Mouse (Mus musculus): ENCODE measurements around the gene Olfr469. TPM values are rescaled to one million over a fixed set of nuclear protein-coding genes. Genes with fewer than 3 reads are reported as not detected.

The Olfr469 gene
- polyA plus RNA-seq, 1 experiment from 2014 or later: not detected

DNA sequence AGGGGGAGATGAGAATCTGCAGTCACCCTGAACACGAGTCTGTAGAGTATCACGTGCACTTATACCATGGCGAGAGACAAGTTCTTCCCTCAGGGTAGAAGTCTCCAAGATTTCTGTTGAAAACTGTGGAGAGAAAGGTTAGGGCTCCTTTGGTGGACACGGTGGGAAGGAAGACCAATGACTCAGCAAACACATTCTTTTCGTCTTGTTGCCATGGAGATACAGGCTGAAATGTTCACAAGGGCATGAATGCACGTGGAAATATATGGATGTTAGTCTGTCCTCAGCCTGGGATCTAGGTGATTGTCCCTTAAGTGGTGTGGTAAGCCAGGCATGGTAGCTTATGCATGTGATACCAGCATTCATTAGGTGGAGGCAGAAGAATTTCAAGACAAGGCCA, 54.5 kb downstream of the Olfr469 start:
- Histone ChIP-seq H3K9me3 (no peaks in the 10 kb centered on the region), H3K4me1 (no peaks in the 10 kb centered on the region), H3K27me3 (replicated peaks) (no peaks in the 10 kb centered on the region), H3K36me3 (no peaks in the 10 kb centered on the region), H3K4me2 (no peak overlapping the region), H3K9ac (no peak overlapping the region), H3K4me3 (no peak overlapping the region), H3K27ac (replicated peaks) (no peak overlapping the region)
- ATAC-seq (ENCODE audit: extremely low read depth, insufficient number of reproducible peaks, low FRiP score, low TSS enrichment): no peak
- WGBS: 62% methylated on average over 6 of the region's 6 CpGs

Other genes with a start within 250 kb of the Olfr469 start
- gene Ppfibp2, start 230.3 kb downstream of the Olfr469 start, polyA plus RNA-seq (2015; fragmentation: Nextera tagmentation; extraction: Ambion mirVana): 5.1 and 5.5 TPM in 2 replicates
- not detected in 2 replicates for gene 5330417H12Rik, start 200.4 kb downstream of the Olfr469 start, polyA plus RNA-seq (2015; fragmentation: Nextera tagmentation; extraction: Ambion mirVana)
- 0.69 and 0.98 TPM in 2 replicates for gene Cyb5r2, start 67.5 kb downstream of the Olfr469 start, polyA plus RNA-seq (2015; fragmentation: Nextera tagmentation; extraction: Ambion mirVana)
- not detected in 2 replicates for gene Ovch2, start 24.3 kb downstream of the Olfr469 start, polyA plus RNA-seq (2015; fragmentation: Nextera tagmentation; extraction: Ambion mirVana)
- gene Olfr467, start 13.3 kb downstream of the Olfr469 start, polyA plus RNA-seq (2015; fragmentation: Nextera tagmentation; extraction: Ambion mirVana): not detected in 2 replicates
- not detected in 2 replicates for gene Olfr470, start 21.9 kb upstream of the Olfr469 start, polyA plus RNA-seq (2015; fragmentation: Nextera tagmentation; extraction: Ambion mirVana)
- not detected in 2 replicates for gene Olfr472, start 72.4 kb upstream of the Olfr469 start, polyA plus RNA-seq (2015; fragmentation: Nextera tagmentation; extraction: Ambion mirVana)
- gene Olfr473, start 104.9 kb upstream of the Olfr469 start, polyA plus RNA-seq (2015; fragmentation: Nextera tagmentation; extraction: Ambion mirVana): not detected in 2 replicates
- not detected in 2 replicates for gene Olfr474, start 129.1 kb upstream of the Olfr469 start, polyA plus RNA-seq (2015; fragmentation: Nextera tagmentation; extraction: Ambion mirVana)
- gene Olfr476, start 139.3 kb upstream of the Olfr469 start, polyA plus RNA-seq (2015; fragmentation: Nextera tagmentation; extraction: Ambion mirVana): not detected in 2 replicates
- not detected in 2 replicates for gene Olfr477, start 161.2 kb upstream of the Olfr469 start, polyA plus RNA-seq (2015; fragmentation: Nextera tagmentation; extraction: Ambion mirVana)
- not detected in 2 replicates for gene Olfr478, start 208.4 kb upstream of the Olfr469 start, polyA plus RNA-seq (2015; fragmentation: Nextera tagmentation; extraction: Ambion mirVana)
- not detected in 2 replicates for gene Olfr479, start 225.2 kb upstream of the Olfr469 start, polyA plus RNA-seq (2015; fragmentation: Nextera tagmentation; extraction: Ambion mirVana)
- gene Olfr480, start 241.8 kb upstream of the Olfr469 start, polyA plus RNA-seq (2015; fragmentation: Nextera tagmentation; extraction: Ambion mirVana): not detected in 2 replicates

Data from heart, embryonic 13.5 days (tissue).